ENCODE assay signal across 22 mouse cellular contexts in the genomic region with DNA sequence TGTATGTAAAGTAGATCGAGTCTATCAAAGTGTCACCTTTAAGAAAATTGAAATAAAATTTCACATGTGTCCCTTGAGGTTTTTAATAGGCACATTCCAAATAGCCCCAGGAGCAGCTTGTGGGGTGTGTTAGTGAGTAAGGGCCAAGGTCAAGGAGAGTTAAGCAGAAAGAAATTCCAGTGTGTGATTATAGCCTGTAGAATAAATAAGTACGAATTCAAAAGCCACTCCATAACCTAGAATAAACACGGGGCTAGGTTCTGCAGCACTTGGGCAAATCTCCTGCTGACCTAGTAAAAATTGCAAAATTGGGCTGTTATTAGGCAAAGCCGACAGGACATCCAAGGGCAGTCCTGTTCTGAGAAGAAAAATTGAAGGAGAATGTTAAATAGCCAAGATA. TPM values are rescaled to one million over a fixed set of nuclear protein-coding genes. Genes with fewer than 3 reads are reported as not detected.
A peak's percentile ranks its signal among the peaks of the same experiment; 100 is the strongest.
DNase-seq lines count a peak whose midpoint lies in the region; ATAC-seq lines count a peak whose summit lies in the region.
"Had no signal": no experiment of that assay in that cellular context is flagged by ENCODE, and none has a peak within 500 bp of the region (broad histone marks: within the 10 kb centered on the region; RNA-seq: fewer than 3 reads in every experiment).

No protein-coding gene starts in this region.

- WGBS in lung, embryonic 16.5 days = 42% methylated on average over 4 of the region's 4 CpGs
- WGBS in limb, embryonic 13.5 days = 52% methylated on average over 4 of the region's 4 CpGs
- 83% methylated on average over 4 of the region's 4 CpGs for WGBS in midbrain, embryonic 15.5 days

- peak; percentile 77 for ATAC-seq in lung, embryonic 16.5 days (ENCODE audit: low read depth)
- ATAC-seq in limb, embryonic 13.5 days (ENCODE audit: low FRiP score, low read depth) = no peak
- ATAC-seq in midbrain, embryonic 15.5 days (replicated peaks) = no peak
- ATAC-seq: forebrain, embryonic 13.5 days; forebrain, embryonic 15.5 days had no signal

- DNase-seq in lung, adult 18-20 months = peak; percentile 25 to 55
- no peak for DNase-seq in lung, postnatal 14 days
- no peak for DNase-seq in lung, postnatal 10 days
- DNase-seq in lung, postnatal 25 days (ENCODE audit: low spot score) = peak; percentile 58
- DNase-seq in left cerebral cortex, adult 11 months (ENCODE audit: low spot score) = no peak
- DNase-seq: adrenal gland, adult 2 months; adrenal gland, postnatal 10 days; adrenal gland, postnatal 25 days; cerebellum, adult 11 months; cerebellum, adult 18-20 months; cerebellum, adult 8-10 months; cerebellum, adult 9-11 months; cerebellum, postnatal 14 days; cerebellum, postnatal 36 days; embryo, embryonic 11 days had no signal

- no peaks in the 10 kb centered on the region for H3K9me3 ChIP-seq in lung, embryonic 16.5 days (ENCODE audit: control insufficient read depth, low read length)
- H3K9me3 ChIP-seq in limb, embryonic 13.5 days = no peaks in the 10 kb centered on the region
- H3K9me3 ChIP-seq in midbrain, embryonic 15.5 days = no peaks in the 10 kb centered on the region
- H3K9me3 ChIP-seq: embryonic facial prominence, embryonic 13.5 days; embryonic facial prominence, embryonic 15.5 days; forebrain, embryonic 13.5 days; forebrain, embryonic 15.5 days had no signal

- H3K27ac ChIP-seq in lung, embryonic 16.5 days (ENCODE audit: low read length) = peak overlapping the region; percentile 68
- H3K27ac ChIP-seq in limb, embryonic 13.5 days = peak overlapping the region; percentile 34; the same call in 1 of the 2 replicates
- H3K27ac ChIP-seq in midbrain, embryonic 15.5 days = no peak overlapping the region
- H3K27ac ChIP-seq: embryonic facial prominence, embryonic 13.5 days; embryonic facial prominence, embryonic 15.5 days; forebrain, embryonic 13.5 days; forebrain, embryonic 15.5 days had no signal

- no peak overlapping the region for H3K4me2 ChIP-seq in lung, embryonic 16.5 days (ENCODE audit: low read depth, low read length)
- H3K4me2 ChIP-seq in limb, embryonic 13.5 days (replicated peaks) = no peak overlapping the region
- H3K4me2 ChIP-seq in midbrain, embryonic 15.5 days = no peak overlapping the region
- H3K4me2 ChIP-seq: embryonic facial prominence, embryonic 13.5 days; embryonic facial prominence, embryonic 15.5 days; forebrain, embryonic 13.5 days; forebrain, embryonic 15.5 days had no signal

- H3K9ac ChIP-seq in lung, embryonic 16.5 days (ENCODE audit: low read length) = no peak overlapping the region
- no peak overlapping the region for H3K9ac ChIP-seq in limb, embryonic 13.5 days
- no peak overlapping the region for H3K9ac ChIP-seq in midbrain, embryonic 15.5 days
- H3K9ac ChIP-seq: embryonic facial prominence, embryonic 13.5 days; embryonic facial prominence, embryonic 15.5 days; forebrain, embryonic 13.5 days; forebrain, embryonic 15.5 days had no signal

- no peak overlapping the region for H3K4me3 ChIP-seq in lung, embryonic 16.5 days (ENCODE audit: low read length)
- H3K4me3 ChIP-seq in limb, embryonic 13.5 days = no peak overlapping the region
- H3K4me3 ChIP-seq in midbrain, embryonic 15.5 days = no peak overlapping the region
- H3K4me3 ChIP-seq: embryonic facial prominence, embryonic 13.5 days; embryonic facial prominence, embryonic 15.5 days; forebrain, embryonic 13.5 days; forebrain, embryonic 15.5 days had no signal

- H3K4me1 ChIP-seq in lung, embryonic 16.5 days (replicated peaks; ENCODE audit: control insufficient read depth, insufficient read depth, low read length) = peaks cover 32% of the 10 kb centered on the region
- H3K4me1 ChIP-seq in limb, embryonic 13.5 days = peaks cover 45% of the 10 kb centered on the region
- H3K4me1 ChIP-seq in midbrain, embryonic 15.5 days = no peaks in the 10 kb centered on the region

- no peaks in the 10 kb centered on the region for H3K27me3 ChIP-seq in lung, embryonic 16.5 days (ENCODE audit: control insufficient read depth, insufficient read depth, low read depth, low read length)
- no peaks in the 10 kb centered on the region for H3K27me3 ChIP-seq in limb, embryonic 13.5 days
- H3K27me3 ChIP-seq in midbrain, embryonic 15.5 days (replicated peaks) = no peaks in the 10 kb centered on the region
- H3K27me3 ChIP-seq: embryonic facial prominence, embryonic 13.5 days; embryonic facial prominence, embryonic 15.5 days; forebrain, embryonic 15.5 days had no signal

- H3K36me3 ChIP-seq in lung, embryonic 16.5 days (ENCODE audit: control insufficient read depth, insufficient read depth, low read length) = peaks cover 83% of the 10 kb centered on the region
- H3K36me3 ChIP-seq in limb, embryonic 13.5 days = peaks cover 99% of the 10 kb centered on the region
- H3K36me3 ChIP-seq in midbrain, embryonic 15.5 days (replicated peaks) = peaks cover 52% of the 10 kb centered on the region

RNA-seq across cellular contexts. Expression of gene Fancc, which starts 37.9 kb away (rescaled TPM):
- 26.7 and 27.8 TPM in 2 replicates for polyA plus RNA-seq in lung, embryonic 16.5 days (2015; fragmentation: Nextera tagmentation; extraction: Ambion mirVana)
- polyA plus RNA-seq in limb, embryonic 13.5 days (2015; fragmentation: Nextera tagmentation; extraction: Ambion mirVana) = 22.2 and 23.2 TPM in 2 replicates
- 15.3 and 16.1 TPM in 2 replicates for polyA plus RNA-seq in midbrain, embryonic 15.5 days (2015; fragmentation: Nextera tagmentation; extraction: Ambion mirVana)

RNA-seq across cellular contexts. Expression of gene Ptch1, which starts 38.4 kb away (rescaled TPM):
- polyA plus RNA-seq in lung, embryonic 16.5 days (2015; fragmentation: Nextera tagmentation; extraction: Ambion mirVana) = 33.4 and 34.2 TPM in 2 replicates
- polyA plus RNA-seq in limb, embryonic 13.5 days (2015; fragmentation: Nextera tagmentation; extraction: Ambion mirVana) = 27.4 and 30.0 TPM in 2 replicates
- polyA plus RNA-seq in midbrain, embryonic 15.5 days (2015; fragmentation: Nextera tagmentation; extraction: Ambion mirVana) = 15.5 and 15.7 TPM in 2 replicates

Comparison
In these comparisons a context has a peak if more than half of its experiments do, and no peak if none do; other contexts are left out.
1. DNase-seq: peak in lung, adult 18-20 months (2 of 2) and lung, postnatal 25 days (single experiment); none in lung, postnatal 14 days (single experiment), lung, postnatal 10 days (single experiment) and left cerebral cortex, adult 11 months (single experiment).